Mouse (Mus musculus): ENCODE measurements around the gene Rdx.

Gene Rdx

DNA sequence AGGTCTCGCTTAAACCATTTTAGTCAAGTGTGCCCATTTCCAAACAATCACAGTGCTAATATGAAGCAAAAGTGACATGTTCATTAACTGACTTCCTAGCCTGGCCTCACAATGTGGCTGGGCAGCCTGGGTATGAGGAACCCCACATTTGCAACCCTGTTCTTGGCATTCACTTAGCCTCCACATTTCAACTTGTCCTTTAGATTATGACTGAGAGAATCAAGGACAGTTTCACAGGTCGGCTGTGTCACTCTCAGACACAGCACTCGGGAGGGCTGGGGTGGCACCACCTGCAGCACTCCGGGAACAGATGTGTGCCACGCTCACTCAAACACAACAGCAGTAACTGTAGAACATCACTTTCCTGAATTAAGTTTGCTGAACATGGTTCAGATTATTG is 66.1 kb downstream of the Rdx start:
- DNase-seq (ENCODE audit: low spot score), result no peak

DNA sequence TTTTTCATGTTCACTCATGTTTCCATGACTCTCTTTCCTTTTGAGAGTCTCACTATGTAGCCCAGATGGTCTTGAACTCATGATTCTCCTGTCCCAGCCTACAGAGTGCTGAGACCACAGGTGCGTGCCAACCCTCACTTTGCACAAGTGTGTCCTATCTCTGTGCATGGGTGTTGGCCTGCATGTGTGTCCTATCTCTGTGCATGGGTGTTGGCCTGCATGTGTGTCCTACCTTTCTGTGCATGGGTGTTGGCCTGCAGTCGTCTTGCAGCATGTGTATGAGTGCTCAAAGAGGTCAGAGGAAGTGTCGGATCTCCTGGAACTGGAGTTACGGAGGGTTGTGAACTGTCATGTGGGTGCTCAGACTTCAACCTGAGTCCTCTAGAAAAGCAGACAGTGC is 72.2 kb downstream of the Rdx start:
- DNase-seq (ENCODE audit: low spot score), result no peak

DNA sequence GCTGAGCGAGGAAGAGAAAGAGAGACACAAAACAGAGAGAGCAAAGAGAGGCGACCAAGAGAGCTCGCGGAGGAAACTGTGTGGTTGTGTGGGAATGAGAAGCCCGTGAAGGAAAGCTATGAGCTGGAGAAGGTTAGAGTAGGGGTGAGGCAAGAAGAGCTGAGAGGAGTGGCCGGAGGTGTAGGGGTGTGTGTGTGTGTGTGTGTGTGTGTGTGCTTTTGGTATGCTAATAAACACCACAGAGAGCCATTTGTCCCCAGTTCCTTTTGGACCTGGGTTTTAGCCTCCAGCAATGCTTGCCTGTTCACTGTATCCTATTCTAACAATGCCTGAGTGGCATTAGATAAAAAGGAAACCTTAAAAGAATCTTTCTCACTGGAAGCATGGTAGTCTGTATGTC is 78.3 kb downstream of the Rdx start:
- no peak for DNase-seq (ENCODE audit: low spot score)

DNA sequence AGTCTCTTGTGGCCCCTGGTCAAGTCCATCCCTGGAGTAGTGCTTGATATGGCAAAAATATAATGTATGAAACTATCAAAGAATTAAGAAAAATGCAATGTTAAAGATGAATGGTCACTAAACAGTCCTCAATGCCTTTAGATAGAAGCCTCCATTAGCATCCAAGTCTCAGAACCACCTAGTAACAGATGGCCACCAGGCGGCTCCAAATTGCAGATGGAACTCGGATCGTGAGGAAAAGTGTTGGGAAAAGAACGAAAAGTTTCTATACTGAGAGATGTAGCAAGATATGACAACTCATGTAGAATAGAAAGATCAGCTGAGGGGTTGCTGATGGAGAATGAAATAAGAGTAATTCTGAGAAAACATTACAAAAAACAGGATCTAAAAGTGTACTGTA is 83.4 kb downstream of the Rdx start:
- no peak for DNase-seq (ENCODE audit: low spot score)

DNA sequence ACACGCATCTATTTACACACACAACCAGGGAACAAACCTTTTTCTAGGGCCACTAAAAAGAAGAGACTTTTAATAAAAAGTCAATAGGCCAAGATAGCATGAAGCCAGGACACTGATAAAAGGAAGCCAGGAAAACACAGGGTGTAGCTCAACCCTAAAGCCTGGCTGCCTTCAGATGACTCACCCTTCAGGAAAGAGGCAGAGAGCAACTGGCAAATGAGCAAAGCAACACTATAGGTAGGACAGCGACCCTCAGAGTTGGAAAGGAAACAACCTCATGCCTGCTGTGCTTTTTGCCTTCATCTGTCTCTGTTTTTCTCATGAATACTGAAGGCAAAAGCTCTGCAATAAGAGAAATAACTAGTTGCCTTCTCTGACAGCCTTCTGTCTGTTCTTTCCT is 85.8 kb downstream of the Rdx start:
- no peak for DNase-seq (ENCODE audit: low spot score)

Measured in urinary bladder, postnatal 25 days (tissue).